Mouse (Mus musculus) megakaryocyte progenitor cell, adult 5-6 weeks (primary cell): ENCODE results near the gene Tas2r125. TPM values are rescaled to one million over a fixed set of nuclear protein-coding genes. Genes with fewer than 3 reads are reported as not detected.
"Not testable (repeated sequence)": the region's sequence is repeated elsewhere in the genome, so short reads cannot be mapped to it uniquely, and the experiment has no call there.

Experiments used
- ATAC-seq: replicated peaks from 2 replicates; pipeline ENCODE4 v1.8.0; 2016; ENCODE audit warnings: mild to moderate bottlenecking, moderate TSS enrichment, inconsistent platforms; ENCODE audit not compliant: poor library complexity
- total RNA-seq, 2 experiments: library from RNA; stranded (forward) in 1 of 2; stranded (reverse) in 1 of 2; fragments of 157-497, 149-512 nt in 1 of 2; fragments of 200-1000 nt in 1 of 2; gene quantifications; 2 replicates each; pipeline versions ENCODE4 v1.2.3 to v1.2.4; 2015 to 2017

Tas2r125 gene
- total RNA-seq (2015) (not detected in 2 replicates), total RNA-seq (2017) (not detected in 2 replicates)

DNA sequence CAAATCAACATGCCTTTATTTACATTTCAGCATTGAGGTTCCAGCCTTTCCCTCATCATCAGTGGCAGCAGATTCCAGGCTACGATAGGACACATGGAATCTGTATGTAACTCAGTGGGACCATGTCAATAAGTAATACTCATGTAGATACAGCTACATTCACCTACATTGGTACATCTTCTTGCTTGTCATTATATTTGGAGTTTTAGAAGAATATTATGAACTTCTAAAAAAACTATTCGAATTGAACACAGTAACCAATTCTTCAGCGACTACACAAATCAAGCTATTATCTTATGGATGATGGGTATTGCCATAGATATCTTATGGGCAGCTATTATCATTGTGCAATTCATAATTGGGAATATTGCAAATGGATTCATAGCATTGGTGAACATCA lies at the start of gene Tas2r125:
TSS of gene Tas2r125 (plus strand) at position 301 of the 400 bp plus-strand sequence.
- ATAC-seq: no peak

- no peak for ATAC-seq
Measured at GRCm38 (mm10) chr6:132867708-132868107, 41.7 kb upstream of the Tas2r125 start, which contains the start of gene Tas2r110. Tas2r110 (plus strand) TSS chr6:132868008.

DNA sequence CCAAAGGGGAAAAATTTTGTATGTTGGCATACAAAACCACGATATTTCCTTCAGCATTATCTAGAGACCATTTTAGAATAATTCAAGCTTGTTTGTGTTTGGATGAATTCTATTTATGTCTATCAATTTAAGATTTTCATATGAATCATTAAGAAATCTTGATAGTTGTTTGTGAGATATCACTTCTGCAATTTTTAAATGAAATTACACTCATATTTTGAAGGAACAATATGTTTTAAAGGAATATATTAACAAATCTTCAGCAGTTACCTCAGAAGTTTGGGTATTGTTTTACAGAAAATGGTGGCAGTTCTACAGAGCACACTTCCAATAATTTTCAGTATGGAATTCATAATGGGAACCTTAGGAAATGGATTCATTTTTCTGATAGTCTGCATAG lies 16.7 kb upstream of the Tas2r125 start, which contains the start of gene Tas2r113:
TSS of gene Tas2r113 (plus strand) at position 301 of the 400 bp plus-strand sequence.
- no peak for ATAC-seq

GRCm38 (mm10) chr6:132941376-132941775 lies 31.9 kb downstream of the Tas2r125 start:
- ATAC-seq: not testable (repeated sequence)

DNA sequence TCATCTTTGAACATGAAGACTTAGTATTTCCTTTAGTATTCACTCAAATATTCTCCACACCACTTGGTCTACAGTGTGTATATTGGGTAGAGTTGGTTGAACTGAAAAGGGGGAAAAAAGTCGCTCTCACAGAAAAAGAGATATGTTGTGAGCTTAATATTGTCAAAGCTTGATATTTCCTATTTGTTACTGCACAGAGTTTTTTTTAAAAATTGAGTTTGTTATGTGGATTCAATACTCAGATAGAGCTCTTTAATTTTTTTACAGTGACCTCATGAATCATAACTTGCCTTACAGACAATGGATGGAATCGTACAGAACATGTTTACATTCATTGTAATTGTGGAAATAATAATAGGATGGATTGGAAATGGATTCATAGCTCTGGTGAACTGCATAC lies 41.4 kb downstream of the Tas2r125 start, which contains the start of gene Tas2r129:
TSS of gene Tas2r129 (plus strand) at position 301 of the 400 bp plus-strand sequence.
- ATAC-seq: no peak

GRCm38 (mm10) chr6:132957819-132958218 lies 48.4 kb downstream of the Tas2r125 start, which contains the start of gene Tas2r131:
Tas2r131 (minus strand) TSS chr6:132957919.
- no peak for ATAC-seq

Other genes with a start within 250 kb of the Tas2r125 start
- not detected in 2 replicates for gene Tas2r121, start 208.6 kb upstream of the Tas2r125 start, total RNA-seq (2015)
- gene Tas2r121, start 208.6 kb upstream of the Tas2r125 start, total RNA-seq (2017): not detected in 2 replicates
- not detected in 2 replicates for gene Tas2r122, start 197.7 kb upstream of the Tas2r125 start, total RNA-seq (2015)
- not detected in 2 replicates for gene Tas2r122, start 197.7 kb upstream of the Tas2r125 start, total RNA-seq (2017)
- not detected in 2 replicates for gene Tas2r115, start 171.6 kb upstream of the Tas2r125 start, total RNA-seq (2015)
- not detected in 2 replicates for gene Tas2r115, start 171.6 kb upstream of the Tas2r125 start, total RNA-seq (2017)
- not detected in 2 replicates for gene Tas2r124, start 154.9 kb upstream of the Tas2r125 start, total RNA-seq (2015)
- gene Tas2r124, start 154.9 kb upstream of the Tas2r125 start, total RNA-seq (2017): not detected in 2 replicates
- not detected in 2 replicates for gene Tas2r102, start 147.5 kb upstream of the Tas2r125 start, total RNA-seq (2015)
- gene Tas2r102, start 147.5 kb upstream of the Tas2r125 start, total RNA-seq (2017): not detected in 2 replicates
- gene Tas2r136, start 131.5 kb upstream of the Tas2r125 start, total RNA-seq (2015): not detected in 2 replicates
- not detected in 2 replicates for gene Tas2r136, start 131.5 kb upstream of the Tas2r125 start, total RNA-seq (2017)
- gene Tas2r117, start 106.8 kb upstream of the Tas2r125 start, total RNA-seq (2015): not detected in 2 replicates
- gene Tas2r117, start 106.8 kb upstream of the Tas2r125 start, total RNA-seq (2017): not detected in 2 replicates
- not detected in 2 replicates for gene Tas2r123, start 62.5 kb upstream of the Tas2r125 start, total RNA-seq (2015)
- gene Tas2r123, start 62.5 kb upstream of the Tas2r125 start, total RNA-seq (2017): not detected in 2 replicates
- gene Tas2r116, start 54.2 kb upstream of the Tas2r125 start, total RNA-seq (2015): not detected in 2 replicates
- not detected in 2 replicates for gene Tas2r116, start 54.2 kb upstream of the Tas2r125 start, total RNA-seq (2017)
- gene Tas2r110, start 41.6 kb upstream of the Tas2r125 start, total RNA-seq (2015): not detected in 2 replicates
- not detected in 2 replicates for gene Tas2r110, start 41.6 kb upstream of the Tas2r125 start, total RNA-seq (2017)
- gene Tas2r113, start 16.6 kb upstream of the Tas2r125 start, total RNA-seq (2015): not detected in 2 replicates
- gene Tas2r113, start 16.6 kb upstream of the Tas2r125 start, total RNA-seq (2017): not detected in 2 replicates
- not detected in 2 replicates for gene Tas2r129, start 41.5 kb downstream of the Tas2r125 start, total RNA-seq (2015)
- not detected in 2 replicates for gene Tas2r129, start 41.5 kb downstream of the Tas2r125 start, total RNA-seq (2017)
- not detected in 2 replicates for gene Tas2r131, start 48.3 kb downstream of the Tas2r125 start, total RNA-seq (2015)
- gene Tas2r131, start 48.3 kb downstream of the Tas2r125 start, total RNA-seq (2017): not detected in 2 replicates
- gene Tas2r109, start 71.3 kb downstream of the Tas2r125 start, total RNA-seq (2015): not detected in 2 replicates
- gene Tas2r109, start 71.3 kb downstream of the Tas2r125 start, total RNA-seq (2017): not detected in 2 replicates
- not detected in 2 replicates for gene Tas2r103, start 127.5 kb downstream of the Tas2r125 start, total RNA-seq (2015)
- gene Tas2r103, start 127.5 kb downstream of the Tas2r125 start, total RNA-seq (2017): not detected in 2 replicates
- gene Tas2r140, start 146.2 kb downstream of the Tas2r125 start, total RNA-seq (2015): not detected in 2 replicates
- not detected in 2 replicates for gene Tas2r140, start 146.2 kb downstream of the Tas2r125 start, total RNA-seq (2017)
- 50.0 and 52.3 TPM in 2 replicates for gene Smim10l1, start 195.3 kb downstream of the Tas2r125 start, total RNA-seq (2015)
- gene Smim10l1, start 195.3 kb downstream of the Tas2r125 start, total RNA-seq (2017): 70.7 and 80.0 TPM in 2 replicates